Mouse (Mus musculus): ENCODE data around the gene Olfr5. TPM values are rescaled to one million over a fixed set of nuclear protein-coding genes. Genes with fewer than 3 reads are reported as not detected.

Olfr5 gene
- not detected in 2 replicates for polyA plus RNA-seq (2011; ENCODE audit: insufficient read depth, insufficient read length, low read depth, missing spikeins)

DNA sequence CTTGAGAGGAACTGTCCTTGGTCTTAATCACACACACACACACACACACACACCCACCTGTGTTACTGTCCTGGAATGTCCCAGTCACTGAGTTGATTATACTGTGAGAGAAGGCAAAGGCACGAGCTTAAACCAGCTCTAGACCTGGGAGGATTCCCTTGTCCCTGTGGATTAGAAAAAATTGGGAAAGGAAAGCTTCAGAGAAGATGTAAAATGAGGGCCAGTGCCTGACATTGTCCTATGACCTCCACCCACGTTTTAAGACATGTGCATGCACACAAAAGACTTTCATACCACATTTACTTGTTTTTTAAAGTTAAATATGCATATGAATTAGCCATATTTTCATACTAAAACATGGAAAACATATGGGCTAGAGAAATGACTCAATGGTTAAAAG, at the start of gene Olfr5:
Gene Olfr5, minus strand, starts transcription at position 101 of the 400 bp plus-strand sequence.
- Histone ChIP-seq H3K36me3 (ENCODE audit: control insufficient read depth, insufficient read depth, low read length, poor library complexity, severe bottlenecking) (no peaks in the 10 kb centered on the region), H3K4me3 (ENCODE audit: low read depth, low read length) (no peak within 1 kb of the TSS)

DNA sequence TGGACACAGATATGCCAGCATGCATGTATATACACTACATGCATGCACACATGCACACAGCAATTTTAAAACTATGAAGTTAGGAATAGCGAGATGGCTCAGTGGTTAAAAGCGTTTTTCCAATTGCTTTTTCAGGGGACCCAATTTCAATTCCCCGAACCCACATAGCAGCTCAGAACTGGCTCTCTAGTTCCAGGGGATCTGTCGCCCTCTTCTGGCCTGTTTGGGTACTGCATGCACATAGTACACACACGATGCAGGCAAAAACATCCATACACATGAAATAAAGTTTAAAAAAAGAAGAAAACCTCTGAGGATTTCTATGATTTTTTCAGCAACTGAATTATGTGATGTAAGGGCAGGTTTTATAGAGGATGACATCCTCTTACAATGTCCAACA, 39.4 kb upstream of the Olfr5 start:
- no peaks in the 10 kb centered on the region for H3K9me3 ChIP-seq (replicated peaks; ENCODE audit: control insufficient read depth, insufficient read depth, low read length, poor library complexity, severe bottlenecking)
- H3K27me3 ChIP-seq (ENCODE audit: control insufficient read depth, insufficient read depth, low read length, poor library complexity, severe bottlenecking): no peaks in the 10 kb centered on the region
- no peak overlapping the region for H3K9ac ChIP-seq (ENCODE audit: low read depth, poor library complexity, severe bottlenecking)
- no peak overlapping the region for H3K27ac ChIP-seq (ENCODE audit: insufficient read depth, low read length)
- TF ChIP-seq CTCF (IDR thresholded peaks at IDR 0.05; ENCODE audit: low read depth, low read length) (peak; percentile 77), EP300 (IDR thresholded peaks at IDR 0.05; ENCODE audit: insufficient read depth, low read depth, low read length) (no peak), POLR2A (IDR thresholded peaks at IDR 0.05; ENCODE audit: insufficient read depth, low read length) (no peak)
- no peaks in the 10 kb centered on the region for H3K36me3 ChIP-seq (ENCODE audit: control insufficient read depth, insufficient read depth, low read length, poor library complexity, severe bottlenecking)
- no peak overlapping the region for H3K4me3 ChIP-seq (ENCODE audit: low read depth, low read length)
- no peaks in the 10 kb centered on the region for H3K4me1 ChIP-seq (ENCODE audit: control insufficient read depth, insufficient read depth, low read length)

More for the DNA sequence above, at the start of gene Olfr5:
- H3K27me3 ChIP-seq (ENCODE audit: control insufficient read depth, insufficient read depth, low read length, poor library complexity, severe bottlenecking): no peaks in the 10 kb centered on the region
- no peaks in the 10 kb centered on the region for H3K4me1 ChIP-seq (ENCODE audit: control insufficient read depth, insufficient read depth, low read length)
- H3K9me3 ChIP-seq (replicated peaks; ENCODE audit: control insufficient read depth, insufficient read depth, low read length, poor library complexity, severe bottlenecking): no peaks in the 10 kb centered on the region
- TF ChIP-seq CTCF (IDR thresholded peaks at IDR 0.05; ENCODE audit: low read depth, low read length) (no peak), EP300 (IDR thresholded peaks at IDR 0.05; ENCODE audit: insufficient read depth, low read depth, low read length) (no peak), POLR2A (IDR thresholded peaks at IDR 0.05; ENCODE audit: insufficient read depth, low read length) (no peak)
- H3K9ac ChIP-seq (ENCODE audit: low read depth, poor library complexity, severe bottlenecking): no peak within 1 kb of the TSS
- H3K27ac ChIP-seq (ENCODE audit: insufficient read depth, low read length): no peak within 1 kb of the TSS

DNA sequence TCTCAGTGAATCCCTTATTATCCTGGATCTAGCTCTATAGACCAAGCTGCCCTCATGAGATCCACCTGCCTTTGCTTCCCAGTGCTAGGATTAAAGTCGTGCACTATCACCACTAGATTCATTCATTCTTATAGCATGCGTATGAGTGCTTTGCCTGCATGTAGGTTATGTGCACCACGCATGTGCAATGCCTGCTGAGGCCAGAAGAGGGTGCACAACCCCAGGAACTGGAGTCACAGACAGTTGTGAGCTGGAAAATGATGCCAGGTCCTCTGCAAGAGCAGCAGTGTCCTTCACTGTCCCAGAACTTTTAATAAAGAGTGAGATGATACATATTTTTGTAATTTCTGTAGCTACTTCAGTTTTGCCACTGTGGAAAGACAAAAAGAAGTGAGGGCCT, 38.3 kb upstream of the Olfr5 start:
- Histone ChIP-seq H3K36me3 (ENCODE audit: control insufficient read depth, insufficient read depth, low read length, poor library complexity, severe bottlenecking) (no peaks in the 10 kb centered on the region), H3K9ac (ENCODE audit: low read depth, poor library complexity, severe bottlenecking) (no peak overlapping the region), H3K4me1 (ENCODE audit: control insufficient read depth, insufficient read depth, low read length) (no peaks in the 10 kb centered on the region), H3K27ac (ENCODE audit: insufficient read depth, low read length) (no peak overlapping the region), H3K27me3 (ENCODE audit: control insufficient read depth, insufficient read depth, low read length, poor library complexity, severe bottlenecking) (no peaks in the 10 kb centered on the region), H3K9me3 (replicated peaks; ENCODE audit: control insufficient read depth, insufficient read depth, low read length, poor library complexity, severe bottlenecking) (no peaks in the 10 kb centered on the region), H3K4me3 (ENCODE audit: low read depth, low read length) (no peak overlapping the region)
- TF ChIP-seq CTCF (IDR thresholded peaks at IDR 0.05; ENCODE audit: low read depth, low read length): peak; percentile 64
- TF ChIP-seq EP300 (IDR thresholded peaks at IDR 0.05; ENCODE audit: insufficient read depth, low read depth, low read length): no peak

DNA sequence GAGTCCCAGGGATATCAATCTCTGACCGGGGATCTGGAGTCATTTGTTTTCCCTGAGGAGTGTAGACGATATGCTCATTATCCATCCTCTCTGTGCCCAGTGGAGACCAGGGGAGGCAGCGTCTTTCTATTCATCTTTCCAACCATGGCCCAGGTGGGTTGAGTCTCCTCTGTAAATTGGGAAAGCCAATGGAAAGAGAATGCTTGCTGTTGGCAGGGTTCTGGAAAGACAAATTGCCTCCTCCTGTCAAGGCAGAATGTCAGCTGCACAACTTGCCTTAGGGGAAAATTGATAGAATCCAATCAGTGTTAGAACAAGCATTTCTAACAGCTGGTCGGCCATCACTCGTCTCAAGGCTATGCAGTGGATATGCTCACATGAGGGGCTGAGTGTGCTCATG, 36.1 kb upstream of the Olfr5 start, which contains the start of gene Olfr1349:
Gene Olfr1349, minus strand, starts transcription at position 101 of the 400 bp plus-strand sequence.
- TF ChIP-seq POLR2A (IDR thresholded peaks at IDR 0.05; ENCODE audit: insufficient read depth, low read length): no peak
- TF ChIP-seq EP300 (IDR thresholded peaks at IDR 0.05; ENCODE audit: insufficient read depth, low read depth, low read length): no peak
- no peak for TF ChIP-seq CTCF (IDR thresholded peaks at IDR 0.05; ENCODE audit: low read depth, low read length)
- Histone ChIP-seq H3K27me3 (ENCODE audit: control insufficient read depth, insufficient read depth, low read length, poor library complexity, severe bottlenecking) (no peaks in the 10 kb centered on the region), H3K36me3 (ENCODE audit: control insufficient read depth, insufficient read depth, low read length, poor library complexity, severe bottlenecking) (no peaks in the 10 kb centered on the region), H3K9ac (ENCODE audit: low read depth, poor library complexity, severe bottlenecking) (no peak within 1 kb of the TSS), H3K4me1 (ENCODE audit: control insufficient read depth, insufficient read depth, low read length) (no peaks in the 10 kb centered on the region), H3K9me3 (replicated peaks; ENCODE audit: control insufficient read depth, insufficient read depth, low read length, poor library complexity, severe bottlenecking) (no peaks in the 10 kb centered on the region), H3K4me3 (ENCODE audit: low read depth, low read length) (no peak within 1 kb of the TSS), H3K27ac (ENCODE audit: insufficient read depth, low read length) (no peak within 1 kb of the TSS)

DNA sequence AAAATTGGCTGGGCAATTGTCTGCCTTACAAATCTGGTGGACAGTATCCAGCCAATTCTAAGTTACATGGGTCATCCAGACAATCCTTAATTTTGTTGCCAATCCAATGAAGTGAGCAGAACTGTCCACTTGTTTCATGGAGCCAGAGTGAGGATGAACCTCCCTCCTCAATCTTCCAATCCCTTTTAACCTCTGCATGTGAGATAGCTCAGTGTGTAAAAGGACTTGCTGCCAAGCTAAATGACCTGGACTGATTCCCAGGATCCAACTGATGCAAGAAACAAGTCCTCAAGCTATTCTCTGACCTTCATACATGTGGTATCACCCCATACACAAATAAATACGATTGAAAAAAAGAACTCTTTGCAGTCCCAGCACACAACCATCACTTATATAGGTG, 34.9 kb upstream of the Olfr5 start:
- TF ChIP-seq POLR2A (IDR thresholded peaks at IDR 0.05; ENCODE audit: insufficient read depth, low read length) (no peak), CTCF (IDR thresholded peaks at IDR 0.05; ENCODE audit: low read depth, low read length) (no peak), EP300 (IDR thresholded peaks at IDR 0.05; ENCODE audit: insufficient read depth, low read depth, low read length) (no peak)
- Histone ChIP-seq H3K4me3 (ENCODE audit: low read depth, low read length) (no peak overlapping the region), H3K36me3 (ENCODE audit: control insufficient read depth, insufficient read depth, low read length, poor library complexity, severe bottlenecking) (no peaks in the 10 kb centered on the region), H3K4me1 (ENCODE audit: control insufficient read depth, insufficient read depth, low read length) (no peaks in the 10 kb centered on the region), H3K27ac (ENCODE audit: insufficient read depth, low read length) (no peak overlapping the region), H3K9ac (ENCODE audit: low read depth, poor library complexity, severe bottlenecking) (no peak overlapping the region), H3K9me3 (replicated peaks; ENCODE audit: control insufficient read depth, insufficient read depth, low read length, poor library complexity, severe bottlenecking) (no peaks in the 10 kb centered on the region), H3K27me3 (ENCODE audit: control insufficient read depth, insufficient read depth, low read length, poor library complexity, severe bottlenecking) (no peaks in the 10 kb centered on the region)

DNA sequence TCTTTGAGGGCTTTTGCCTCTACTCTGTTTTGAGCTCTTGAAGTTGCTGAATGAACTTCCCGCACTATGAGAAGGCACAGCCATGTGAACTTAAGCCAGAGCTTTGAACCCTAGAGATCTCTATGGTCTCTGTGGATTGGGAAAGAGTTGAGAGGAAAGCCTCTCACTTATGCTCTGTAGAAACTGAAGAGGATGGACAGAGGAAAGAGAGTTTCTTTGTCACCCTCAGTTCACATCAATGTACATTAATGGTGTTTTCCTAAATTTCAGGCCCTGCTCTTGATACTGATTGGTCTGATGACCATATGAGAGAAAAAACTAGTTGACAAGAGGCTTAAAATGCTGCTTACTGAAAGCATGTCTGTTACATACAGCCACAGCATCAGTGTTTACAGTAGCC, 21.9 kb upstream of the Olfr5 start, which contains the start of gene Olfr1348:
Gene Olfr1348, minus strand, starts transcription at position 101 of the 400 bp plus-strand sequence.
- H3K4me1 ChIP-seq (ENCODE audit: control insufficient read depth, insufficient read depth, low read length): no peaks in the 10 kb centered on the region
- TF ChIP-seq CTCF (IDR thresholded peaks at IDR 0.05; ENCODE audit: low read depth, low read length) (no peak), POLR2A (IDR thresholded peaks at IDR 0.05; ENCODE audit: insufficient read depth, low read length) (no peak), EP300 (IDR thresholded peaks at IDR 0.05; ENCODE audit: insufficient read depth, low read depth, low read length) (no peak)

More for the DNA sequence above, 21.9 kb upstream of the Olfr5 start, which contains the start of gene Olfr1348:
- Histone ChIP-seq H3K9ac (ENCODE audit: low read depth, poor library complexity, severe bottlenecking) (no peak within 1 kb of the TSS), H3K27ac (ENCODE audit: insufficient read depth, low read length) (no peak within 1 kb of the TSS), H3K27me3 (ENCODE audit: control insufficient read depth, insufficient read depth, low read length, poor library complexity, severe bottlenecking) (no peaks in the 10 kb centered on the region; the same call in 1 of the 2 replicates), H3K4me3 (ENCODE audit: low read depth, low read length) (no peak within 1 kb of the TSS), H3K36me3 (ENCODE audit: control insufficient read depth, insufficient read depth, low read length, poor library complexity, severe bottlenecking) (no peaks in the 10 kb centered on the region), H3K9me3 (replicated peaks; ENCODE audit: control insufficient read depth, insufficient read depth, low read length, poor library complexity, severe bottlenecking) (no peaks in the 10 kb centered on the region)
